Mouse (Mus musculus) lung, postnatal 14 days (tissue): Measurements from ENCODE around the gene Tgfbr2.

Experiments
- DNase-seq: peaks from one replicate; pipeline ENCODE4 v3.0.0; 2021

The Tgfbr2 gene

GRCm38 (mm10) chr9:116152878-116153277 lies 22.3 kb downstream of the Tgfbr2 start:
- no peak for DNase-seq

- no peak for DNase-seq
These were observed 24.3 kb downstream of the Tgfbr2 start for GRCm38 (mm10) chr9:116150725-116151396.

- no peak for DNase-seq
These were observed 26.4 kb downstream of the Tgfbr2 start for GRCm38 (mm10) chr9:116148809-116149208.

- peak; percentile 28 for DNase-seq
These were observed 28.9 kb downstream of the Tgfbr2 start for GRCm38 (mm10) chr9:116146235-116146634.

- DNase-seq = peak; percentile 53
These were observed 29.9 kb downstream of the Tgfbr2 start for GRCm38 (mm10) chr9:116145231-116145641.

GRCm38 (mm10) chr9:116140422-116140821 lies 34.7 kb downstream of the Tgfbr2 start:
- DNase-seq = no peak

GRCm38 (mm10) chr9:116139549-116139948 lies 35.6 kb downstream of the Tgfbr2 start:
- DNase-seq = no peak

GRCm38 (mm10) chr9:116138595-116139134 lies 36.5 kb downstream of the Tgfbr2 start:
- DNase-seq = no peak

- no peak for DNase-seq
These were observed 37.5 kb downstream of the Tgfbr2 start for GRCm38 (mm10) chr9:116137645-116138044.

- DNase-seq = no peak
These were observed 38.3 kb downstream of the Tgfbr2 start for GRCm38 (mm10) chr9:116136811-116137210.

- DNase-seq = no peak
These were observed 39.0 kb downstream of the Tgfbr2 start for GRCm38 (mm10) chr9:116136146-116136545.

- no peak for DNase-seq
These were observed 40.7 kb downstream of the Tgfbr2 start for GRCm38 (mm10) chr9:116134488-116134887.

- no peak for DNase-seq
These were observed 41.7 kb downstream of the Tgfbr2 start for GRCm38 (mm10) chr9:116133312-116133980.

- no peak for DNase-seq
These were observed 46.3 kb downstream of the Tgfbr2 start for GRCm38 (mm10) chr9:116128886-116129285.

GRCm38 (mm10) chr9:116128311-116128710 lies 46.8 kb downstream of the Tgfbr2 start:
- DNase-seq = no peak

GRCm38 (mm10) chr9:116126494-116126893 lies 48.7 kb downstream of the Tgfbr2 start:
- no peak for DNase-seq

- no peak for DNase-seq
These were observed 52.1 kb downstream of the Tgfbr2 start for GRCm38 (mm10) chr9:116122969-116123589.

GRCm38 (mm10) chr9:116122544-116122943 lies 52.6 kb downstream of the Tgfbr2 start:
- no peak for DNase-seq

GRCm38 (mm10) chr9:116121472-116121871 lies 53.7 kb downstream of the Tgfbr2 start:
- no peak for DNase-seq

GRCm38 (mm10) chr9:116119990-116120389 lies 55.2 kb downstream of the Tgfbr2 start:
- no peak for DNase-seq

GRCm38 (mm10) chr9:116118332-116118872 lies 56.8 kb downstream of the Tgfbr2 start:
- DNase-seq = no peak

GRCm38 (mm10) chr9:116115875-116116274 lies 59.3 kb downstream of the Tgfbr2 start:
- DNase-seq = no peak

- peak; percentile 53 for DNase-seq
These were observed 60.8 kb downstream of the Tgfbr2 start for GRCm38 (mm10) chr9:116114339-116114738.
